Mouse (Mus musculus) cerebellum, adult 11-12 months (tissue): ENCODE data around the gene Polr3h.

ENCODE experiments used
- DNase-seq: peaks from one replicate; pipeline ENCODE4 v3.0.0; 2022

Polr3h gene

GRCm38 (mm10) chr15:81943176-81943749 is 17.2 kb upstream of the Polr3h start:
- DNase-seq: no peak

- DNase-seq: no peak
These were observed 15.0 kb upstream of the Polr3h start for GRCm38 (mm10) chr15:81941010-81941409.

GRCm38 (mm10) chr15:81940219-81940618 is 14.2 kb upstream of the Polr3h start:
- DNase-seq: no peak

GRCm38 (mm10) chr15:81939774-81940173 is 13.7 kb upstream of the Polr3h start:
- no peak for DNase-seq

- DNase-seq: no peak
These were observed 13.2 kb upstream of the Polr3h start for GRCm38 (mm10) chr15:81939157-81939715.

GRCm38 (mm10) chr15:81938246-81938645 is 12.2 kb upstream of the Polr3h start:
- peak; percentile 72 for DNase-seq

GRCm38 (mm10) chr15:81937098-81937972 is 11.3 kb upstream of the Polr3h start:
- peak; percentile 78 for DNase-seq

GRCm38 (mm10) chr15:81936679-81937078 is 10.6 kb upstream of the Polr3h start, which contains the start of gene Csdc2:
Csdc2 (plus strand) TSS chr15:81936759.
- peak; percentile 77 for DNase-seq

- DNase-seq: no peak
These were observed 10.0 kb upstream of the Polr3h start for GRCm38 (mm10) chr15:81935869-81936637.

- no peak for DNase-seq
These were observed 7.9 kb upstream of the Polr3h start for GRCm38 (mm10) chr15:81933986-81934385.

- no peak for DNase-seq
These were observed 7.0 kb upstream of the Polr3h start for GRCm38 (mm10) chr15:81932951-81933470.

- no peak for DNase-seq
These were observed 2.2 kb upstream of the Polr3h start for GRCm38 (mm10) chr15:81928277-81928676.

GRCm38 (mm10) chr15:81927741-81928140 is 1.7 kb upstream of the Polr3h start:
- DNase-seq: no peak

GRCm38 (mm10) chr15:81926446-81926822 is 394 bp upstream of the Polr3h start:
- no peak for DNase-seq

- DNase-seq: no peak
These were observed 1.1 kb downstream of the Polr3h start for GRCm38 (mm10) chr15:81924933-81925332.

- DNase-seq: peak; percentile 51
These were observed 4.8 kb downstream of the Polr3h start for GRCm38 (mm10) chr15:81921255-81921654.

- DNase-seq: peak; percentile 73
These were observed 5.4 kb downstream of the Polr3h start for GRCm38 (mm10) chr15:81920546-81921217.

- DNase-seq: peak; percentile 57
These were observed 7.0 kb downstream of the Polr3h start for GRCm38 (mm10) chr15:81919062-81919461.

- peak; percentile 61 for DNase-seq
These were observed 8.2 kb downstream of the Polr3h start for GRCm38 (mm10) chr15:81917621-81918463.

GRCm38 (mm10) chr15:81917201-81917600 is 8.8 kb downstream of the Polr3h start:
- no peak for DNase-seq

- no peak for DNase-seq
These were observed 10.4 kb downstream of the Polr3h start for GRCm38 (mm10) chr15:81915663-81916062.
